Mouse (Mus musculus) erythroblast, embryonic 14.5 days (primary cell): Measurements from ENCODE around the gene Nacc2.

ENCODE experiments used
- GATA1 ChIP-seq: IDR thresholded peaks from 2 replicates; pipeline ENCODE4 v1.6.1; 2012; ENCODE audit warnings: low read length, inconsistent platforms, mixed read lengths
- TAL1 ChIP-seq: IDR thresholded peaks from 3 replicates; pipeline ENCODE4 v1.6.1; 2012; ENCODE audit warnings: low read length, inconsistent platforms, mixed read lengths

- TF ChIP-seq GATA1: no peak
- no peak for TF ChIP-seq TAL1
Observed at GRCm38 (mm10) chr2:26117580-26117979, 5.4 kb downstream of the Nacc2 start.
